Mouse (Mus musculus) lung, adult 10 weeks (tissue): ENCODE results near the gene Gngt1. TPM values are rescaled to one million over a fixed set of nuclear protein-coding genes. Genes with fewer than 3 reads are reported as not detected.

Source experiments
- polyA plus RNA-seq: library from polyadenylated mRNA; stranded (reverse); fragments of 350-450 nt; fragmentation: Illumina TruSeq; extraction: RNeasy Lipid Tissue Mini Kit (QIAGEN cat#74804); gene quantifications from one replicate; pipeline ENCODE4 v1.2.3, GENCODE M21; 2014; ENCODE audit warnings: low read depth, low replicate concordance; ENCODE audit not compliant: insufficient read depth

Gngt1 gene
- polyA plus RNA-seq, result not detected

DNA sequence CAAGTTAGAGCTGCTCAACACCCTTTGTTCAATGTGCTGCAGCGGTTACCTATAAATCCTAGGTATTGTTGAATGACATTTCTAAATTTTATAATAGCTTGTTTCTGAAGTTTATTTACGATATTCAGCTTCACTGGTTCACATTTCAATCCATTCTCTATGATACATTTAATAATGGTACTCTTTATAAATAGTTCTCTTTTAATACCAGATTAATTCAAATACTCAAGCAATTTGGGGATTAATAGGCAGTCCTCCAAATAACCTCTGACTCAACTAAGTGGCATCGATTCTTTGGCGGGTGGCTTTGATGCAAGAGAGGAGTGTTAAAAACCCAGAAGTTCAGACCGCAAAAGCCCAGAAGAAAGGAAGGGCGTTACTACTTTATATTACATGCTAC lies at the start of gene Gngt1:
Gene Gngt1, plus strand, starts transcription at position 301 of the 400 bp plus-strand sequence.

DNA sequence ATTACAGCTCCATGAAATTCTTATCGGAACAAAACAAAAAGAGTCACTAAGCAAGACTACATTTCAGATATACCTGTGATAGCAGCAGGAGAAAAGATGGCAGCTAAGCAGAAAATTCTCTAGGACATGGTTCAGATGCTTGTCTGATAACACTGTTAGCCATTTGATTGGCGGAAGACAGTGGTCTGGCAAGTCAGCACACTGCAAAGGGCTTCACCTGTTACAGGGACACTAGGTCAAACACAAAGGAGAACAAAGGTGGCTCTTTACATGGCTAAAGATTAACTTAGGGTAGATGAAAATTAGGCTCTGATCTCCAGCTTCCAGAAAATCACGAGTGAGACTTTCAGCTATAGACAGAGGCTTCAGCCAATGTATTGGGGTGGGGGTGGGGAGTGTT lies 4.8 kb upstream of the Gngt1 start, which contains the start of gene Tfpi2:
Gene Tfpi2, minus strand, starts transcription at position 170 of the 400 bp plus-strand sequence.

DNA sequence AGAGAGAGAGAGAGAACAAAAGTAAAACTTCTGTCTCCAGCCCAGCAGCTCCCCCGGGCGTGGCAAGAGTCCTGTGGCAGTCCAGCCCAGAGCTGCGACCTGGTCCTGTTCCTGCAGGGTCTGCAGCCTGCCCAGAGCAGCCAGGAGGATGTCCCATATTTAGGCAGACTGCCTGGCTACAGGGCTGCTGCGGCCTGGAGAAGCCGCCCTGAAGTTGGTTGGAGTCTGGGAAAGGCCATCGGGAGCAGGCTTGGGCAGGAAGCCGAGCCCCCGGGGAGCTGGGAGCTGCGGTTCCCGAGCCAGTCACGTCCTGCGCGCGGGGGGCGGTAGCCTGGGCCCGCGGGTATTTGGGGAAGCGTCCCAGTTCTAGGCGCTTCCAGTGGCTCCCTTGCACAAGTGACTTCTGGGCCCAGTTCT lies 10.3 kb downstream of the Gngt1 start, which contains the start of gene Gng11:
Gene Gng11, plus strand, starts transcription at position 15 of the 417 bp plus-strand sequence.

Other genes starting within 250 kb of the Gngt1 start
- 0.10 TPM for gene Calcr, start 229.1 kb upstream of the Gngt1 start, polyA plus RNA-seq
- 1.7 TPM for gene Tfpi2, start 4.9 kb upstream of the Gngt1 start, polyA plus RNA-seq
- 211 TPM for gene Gng11, start 10.1 kb downstream of the Gngt1 start, polyA plus RNA-seq
- gene Bet1, start 93.2 kb downstream of the Gngt1 start, polyA plus RNA-seq, result 45.1 TPM